Mouse (Mus musculus) heart, postnatal 14 days (tissue): Measurements from ENCODE around the gene Hpd. TPM values are rescaled to one million over a fixed set of nuclear protein-coding genes. Genes with fewer than 3 reads are reported as not detected.

Source experiments
- DNase-seq, 2 experiments: peaks; one replicate each; pipeline ENCODE4 v3.0.0; 2021 to 2022
- intact Hi-C: fragments of 180-260 bp; cut with DNase I; formaldehyde crosslinking; loops from one replicate; pipeline ENCODE4 v1.15.1; 2025
- total RNA-seq, 2 experiments: library from RNA; stranded (reverse); gene quantifications; 2 replicates each; pipeline ENCODE4 v1.2.3; 2021

Gene Hpd
- total RNA-seq, 2 experiments from 2014 or later = 0.41 TPM; not detected in 1

- DNase-seq = no peak
- intact Hi-C loops = no loop called here
Observed at GRCm38 (mm10) chr5:123137910-123138229, 44.7 kb downstream of the Hpd start.

- intact Hi-C loops = no loop called here
- peak; percentile 88 to 89 for DNase-seq
Observed at GRCm38 (mm10) chr5:123137044-123137909, 45.2 kb downstream of the Hpd start.

- DNase-seq = peak; percentile 94
- intact Hi-C loops = no loop called here
Observed at GRCm38 (mm10) chr5:123136361-123137043, 46.0 kb downstream of the Hpd start.

GRCm38 (mm10) chr5:123135471-123136360 is 46.8 kb downstream of the Hpd start:
- intact Hi-C loops = no loop called here
- peak; percentile 90 to 93 for DNase-seq

- DNase-seq = no peak
- intact Hi-C loops = loop anchor here (5.0 kb wide), 1 partner anchor 37 kb away; no protein-coding TSS in a partner anchor
Observed at GRCm38 (mm10) chr5:123134875-123135382, 47.6 kb downstream of the Hpd start.

GRCm38 (mm10) chr5:123134186-123134874 is 48.2 kb downstream of the Hpd start:
- peak; percentile 80 to 87 for DNase-seq
- intact Hi-C loops = loop anchor here (5.0 kb wide), 1 partner anchor 38 kb away; no protein-coding TSS in a partner anchor

GRCm38 (mm10) chr5:123133784-123134143 is 48.8 kb downstream of the Hpd start:
- intact Hi-C loops = loop anchor here (1.0 to 5.0 kb wide), 3 partner anchors 16 to 39 kb away; no protein-coding TSS in a partner anchor
- no peak for DNase-seq

GRCm38 (mm10) chr5:123133083-123133783 is 49.3 kb downstream of the Hpd start:
- intact Hi-C loops = loop anchor here (1.0 to 5.0 kb wide), 3 partner anchors 16 to 39 kb away; no protein-coding TSS in a partner anchor
- peak; percentile 88 to 95 for DNase-seq

- intact Hi-C loops = loop anchor here (1.0 to 5.0 kb wide), 5 partner anchors 15 to 68 kb away; no protein-coding TSS in a partner anchor
- peak; percentile 88 to 90 for DNase-seq
Observed at GRCm38 (mm10) chr5:123132308-123133071, 50.0 kb downstream of the Hpd start, which contains the start of gene Rhof. Gene Rhof, minus strand, starts transcription at chr5:123132692.

- intact Hi-C loops = loop anchor here (5.0 kb wide), 1 partner anchor 42 kb away; no protein-coding TSS in a partner anchor
Observed at GRCm38 (mm10) chr5:123130814-123131148, 51.7 kb downstream of the Hpd start.

GRCm38 (mm10) chr5:123130030-123130813 is 52.3 kb downstream of the Hpd start:
- no peak for DNase-seq
- intact Hi-C loops = loop anchor here (5.0 kb wide), 1 partner anchor 42 kb away; no protein-coding TSS in a partner anchor

More at GRCm38 (mm10) chr5:123130814-123131148, 51.7 kb downstream of the Hpd start:
- DNase-seq = no peak

GRCm38 (mm10) chr5:123129170-123129757 is 53.3 kb downstream of the Hpd start:
- no peak for DNase-seq
- intact Hi-C loops = no loop called here

GRCm38 (mm10) chr5:123128426-123129169 is 53.9 kb downstream of the Hpd start:
- intact Hi-C loops = no loop called here
- DNase-seq = peak; percentile 24 to 32

- no peak for DNase-seq
- intact Hi-C loops = no loop called here
Observed at GRCm38 (mm10) chr5:123127031-123127430, 55.5 kb downstream of the Hpd start.

GRCm38 (mm10) chr5:123125638-123126406 is 56.7 kb downstream of the Hpd start:
- intact Hi-C loops = no loop called here
- peak in 1 of 2 experiments; percentile 25 for DNase-seq
